Mouse (Mus musculus) heart, adult 2 months (tissue): ENCODE measurements around the gene Zkscan17. TPM values are rescaled to one million over a fixed set of nuclear protein-coding genes. Genes with fewer than 3 reads are reported as not detected.

ENCODE experiments used
- DNase-seq, 2 experiments: peaks; one replicate each; pipeline ENCODE4 v3.0.0; 2021
- H3K27ac ChIP-seq: fragments of 200-600 bp; 2 replicates; pipeline ENCODE4 v1.8.1; 2022
- H3K27me3 ChIP-seq: fragments of 200-500 bp; 2 replicates; pipeline ENCODE4 v1.6.1; 2012; ENCODE audit warnings: mild to moderate bottlenecking, low read length, inconsistent platforms, mixed read lengths; ENCODE audit not compliant: control insufficient read depth, insufficient read depth
- H3K36me3 ChIP-seq: fragments of 200-500 bp; 2 replicates; pipeline ENCODE4 v1.6.1; 2012; ENCODE audit warnings: low read length, inconsistent platforms; ENCODE audit not compliant: control insufficient read depth, insufficient read depth
- H3K4me1 ChIP-seq: fragments of 200-500 bp; 2 replicates; pipeline ENCODE4 v1.6.1; 2011; ENCODE audit warnings: low read length; ENCODE audit not compliant: control insufficient read depth, insufficient read depth
- H3K4me3 ChIP-seq: fragments of 200-600 bp; 2 replicates; pipeline ENCODE4 v1.8.1; 2022
- H3K79me2 ChIP-seq: fragments of 200-500 bp; replicated peaks from 2 replicates; pipeline ENCODE4 v1.6.1; 2012; ENCODE audit warnings: mild to moderate bottlenecking, inconsistent platforms, low read length, moderate library complexity, mixed read lengths; ENCODE audit not compliant: control insufficient read depth, insufficient read depth
- H3K9ac ChIP-seq: fragments of 200-500 bp; 2 replicates; pipeline ENCODE4 v1.6.1; 2012; ENCODE audit warnings: low read depth, mild to moderate bottlenecking, control low read depth, inconsistent platforms, low read length, mixed read lengths
- CTCF ChIP-seq: fragments of 200-600 bp; IDR thresholded peaks from 2 replicates; pipeline ENCODE4 v1.8.1; 2022; ENCODE audit warnings: antibody characterized with exemption, mild to moderate bottlenecking, moderate library complexity
- EP300 ChIP-seq: fragments of 200-500 bp; IDR thresholded peaks from 2 replicates; pipeline ENCODE4 v1.6.1; 2011; ENCODE audit warnings: low read depth, low read length, control low read depth; ENCODE audit not compliant: insufficient read depth
- POLR2A ChIP-seq: fragments of 200-500 bp; IDR thresholded peaks from 2 replicates; pipeline ENCODE4 v1.6.1; 2011; ENCODE audit warnings: mild to moderate bottlenecking, low read depth, low read length, control low read depth; ENCODE audit not compliant: insufficient read depth
- WGBS: fragments of 180-500 bp; shearing (Covaris S2); methylation state at CpG from one replicate; pipeline ENCODE4 v1.1.7; 2018; 5-methylcytosine and 5-hydroxymethylcytosine counted together
- intact Hi-C: fragments of 180-260 bp; cut with DNase I; formaldehyde crosslinking; loops from one replicate; pipeline ENCODE4 v1.15.1; 2025
- polyA plus RNA-seq: library from polyadenylated mRNA; depleted of rRNA; stranded (reverse); fragments of >200 nt; gene quantifications from 2 replicates; pipeline ENCODE4 v1.2.3, GENCODE M21; 2012
- total RNA-seq, 2 experiments: library from RNA; stranded (reverse); gene quantifications; 2 replicates each; pipeline ENCODE4 v1.2.3; 2021

Zkscan17 gene
- total and polyA plus RNA-seq, 3 experiments, result 7.8 to 14.8 (median 11.7) TPM

- intact Hi-C loops, result no loop called here
- H3K4me3 ChIP-seq, result no peak overlapping the region
- no peaks in the 10 kb centered on the region for H3K27me3 ChIP-seq
- H3K27ac ChIP-seq, result no peak overlapping the region
- DNase-seq, result no peak
- H3K79me2 ChIP-seq, result no peaks in the 10 kb centered on the region
- no peaks in the 10 kb centered on the region for H3K36me3 ChIP-seq
- TF ChIP-seq POLR2A, result no peak
- TF ChIP-seq CTCF, result no peak
- no peak for TF ChIP-seq EP300
- 57% methylated on average over 3 of the region's 3 CpGs for WGBS
- H3K9ac ChIP-seq, result no peak overlapping the region
- no peaks in the 10 kb centered on the region for H3K4me1 ChIP-seq
Measured at GRCm38 (mm10) chr11:59560906-59561305, 34.4 kb upstream of the Zkscan17 start.

- Histone ChIP-seq H3K9ac (no peak overlapping the region), H3K36me3 (no peaks in the 10 kb centered on the region), H3K27ac (no peak overlapping the region), H3K27me3 (no peaks in the 10 kb centered on the region), H3K4me3 (no peak overlapping the region), H3K79me2 (no peaks in the 10 kb centered on the region), H3K4me1 (no peaks in the 10 kb centered on the region)
- WGBS, result 63% methylated on average over 8 of the region's 8 CpGs
- intact Hi-C loops, result no loop called here
- no peak for DNase-seq
- TF ChIP-seq POLR2A (no peak), CTCF (no peak), EP300 (no peak)
Measured at GRCm38 (mm10) chr11:59554535-59554934, 28.0 kb upstream of the Zkscan17 start.

- TF ChIP-seq CTCF (no peak), POLR2A (no peak), EP300 (no peak)
- Histone ChIP-seq H3K79me2 (no peaks in the 10 kb centered on the region), H3K36me3 (no peaks in the 10 kb centered on the region), H3K27ac (no peak overlapping the region), H3K9ac (no peak overlapping the region), H3K4me1 (no peaks in the 10 kb centered on the region), H3K27me3 (no peaks in the 10 kb centered on the region), H3K4me3 (no peak overlapping the region)
- intact Hi-C loops, result no loop called here
- DNase-seq, result no peak
- 91% methylated on average over 11 of the region's 11 CpGs for WGBS
Measured at GRCm38 (mm10) chr11:59554127-59554526, 27.6 kb upstream of the Zkscan17 start.

DNA sequence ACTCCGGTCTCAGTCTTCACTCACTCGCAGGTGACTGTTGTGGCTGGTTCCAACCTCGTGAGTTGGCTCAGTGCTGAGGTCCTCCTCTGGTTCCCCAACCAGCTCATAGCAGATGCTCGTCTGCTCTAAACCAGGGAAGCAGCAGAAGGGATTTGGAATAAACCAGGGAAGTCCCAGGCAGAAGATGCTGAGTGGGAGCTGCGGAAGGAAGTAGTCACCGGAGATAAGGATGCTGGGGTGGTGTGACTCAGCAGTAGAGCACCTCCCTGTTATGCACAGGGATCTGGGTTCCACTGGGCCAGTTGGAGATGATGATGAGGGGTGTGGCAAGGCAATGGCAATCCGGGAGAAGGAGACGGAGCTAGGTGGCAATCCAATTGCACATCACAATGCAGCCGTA lies 17.5 kb upstream of the Zkscan17 start:
- intact Hi-C loops, result no loop called here

GRCm38 (mm10) chr11:59543376-59543775 lies 16.8 kb upstream of the Zkscan17 start:
- Histone ChIP-seq H3K4me3 (no peak overlapping the region), H3K36me3 (no peaks in the 10 kb centered on the region), H3K4me1 (no peaks in the 10 kb centered on the region), H3K9ac (no peak overlapping the region), H3K27me3 (no peaks in the 10 kb centered on the region), H3K79me2 (no peaks in the 10 kb centered on the region), H3K27ac (no peak overlapping the region)
- WGBS, result 77% methylated on average over 3 of the region's 3 CpGs
- intact Hi-C loops, result no loop called here
- DNase-seq, result no peak
- TF ChIP-seq EP300 (no peak), CTCF (no peak), POLR2A (no peak)

More for the DNA sequence above, 17.5 kb upstream of the Zkscan17 start:
- no peaks in the 10 kb centered on the region for H3K4me1 ChIP-seq
- H3K79me2 ChIP-seq, result no peaks in the 10 kb centered on the region
- H3K9ac ChIP-seq, result no peak overlapping the region
- no peaks in the 10 kb centered on the region for H3K27me3 ChIP-seq
- no peak overlapping the region for H3K4me3 ChIP-seq
- no peak for TF ChIP-seq CTCF
- TF ChIP-seq EP300, result no peak
- no peak for TF ChIP-seq POLR2A
- H3K36me3 ChIP-seq, result no peaks in the 10 kb centered on the region
- H3K27ac ChIP-seq, result no peak overlapping the region
- DNase-seq, result no peak
- WGBS, result 66% methylated on average over 9 of the region's 9 CpGs

DNA sequence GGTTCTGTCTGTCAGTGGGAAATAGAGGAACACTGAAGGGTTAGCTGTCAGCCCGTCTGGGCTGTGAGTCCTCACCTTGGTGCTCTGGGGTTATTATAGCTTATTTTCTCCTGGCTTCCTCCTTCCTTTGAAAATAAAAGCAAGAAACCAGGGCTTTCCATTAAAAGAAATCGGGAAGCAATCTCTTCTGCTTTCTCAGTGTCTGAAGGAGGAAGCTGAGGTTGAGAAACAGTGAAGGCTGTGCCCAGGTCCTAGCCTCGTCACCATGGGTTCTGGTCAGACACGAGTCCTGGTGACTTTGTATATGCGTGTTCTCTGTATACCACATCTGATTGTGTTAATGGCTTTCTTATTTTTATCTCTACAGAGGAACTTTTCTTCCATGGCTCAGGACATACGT lies 15.9 kb upstream of the Zkscan17 start:
- H3K9ac ChIP-seq, result no peak overlapping the region
- DNase-seq, result peak in 1 of 2 experiments; percentile 24
- H3K36me3 ChIP-seq, result no peaks in the 10 kb centered on the region
- TF ChIP-seq CTCF, result no peak
- no peak for TF ChIP-seq POLR2A
- no peak for TF ChIP-seq EP300
- WGBS, result 73% methylated on average over 6 of the region's 6 CpGs
- no peaks in the 10 kb centered on the region for H3K27me3 ChIP-seq
- intact Hi-C loops, result no loop called here
- H3K4me3 ChIP-seq, result no peak overlapping the region
- H3K27ac ChIP-seq, result no peak overlapping the region
- H3K79me2 ChIP-seq, result no peaks in the 10 kb centered on the region
- no peaks in the 10 kb centered on the region for H3K4me1 ChIP-seq

DNA sequence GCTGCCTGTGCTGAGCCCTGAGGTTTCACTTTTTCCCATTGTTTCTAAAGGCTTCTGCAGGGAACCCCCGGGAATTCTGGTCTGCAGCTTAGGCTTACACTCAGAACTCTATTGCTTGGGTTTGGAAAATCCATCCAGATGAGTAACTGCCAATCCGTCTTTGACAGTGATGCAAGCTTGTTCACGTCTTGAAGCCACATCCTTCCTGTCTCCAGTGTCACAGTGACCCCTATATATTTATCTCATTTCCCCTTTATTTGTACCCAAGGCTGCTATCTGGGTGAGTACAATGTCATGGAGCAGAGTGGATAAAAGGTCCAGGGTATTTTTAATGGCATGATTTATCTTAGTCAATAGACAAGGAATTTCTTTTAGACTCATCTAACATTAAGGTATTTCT lies 14.8 kb upstream of the Zkscan17 start, which contains the start of gene Nlrp3:
Nlrp3 (plus strand) TSS at position 245 of the 400 bp plus-strand sequence.
- DNase-seq, result no peak
- Histone ChIP-seq H3K79me2 (no peaks in the 10 kb centered on the region), H3K4me3 (no peak within 1 kb of the TSS), H3K27ac (no peak within 1 kb of the TSS; the same call in 1 of the 2 replicates), H3K36me3 (no peaks in the 10 kb centered on the region), H3K4me1 (no peaks in the 10 kb centered on the region), H3K9ac (no peak within 1 kb of the TSS), H3K27me3 (no peaks in the 10 kb centered on the region)
- intact Hi-C loops, result no loop called here
- WGBS, result 24% methylated on average over 3 of the region's 3 CpGs
- no peak for TF ChIP-seq CTCF
